Mouse (Mus musculus) liver, embryonic 15.5 days (tissue): ENCODE data around the gene Zc3h18. TPM values are rescaled to one million over a fixed set of nuclear protein-coding genes. Genes with fewer than 3 reads are reported as not detected.

Experiments used
- ATAC-seq: fragments of 200-750 bp; cut with Nextera tagmentation; 2 replicates; pipeline ENCODE4 v1.8.0; 2017; ENCODE audit warnings: moderate number of reproducible peaks, mild to moderate bottlenecking, moderate library complexity; ENCODE audit not compliant: insufficient read depth
- H3K27ac ChIP-seq: fragments of 300-500 bp; sonication (generic); replicated peaks from 2 replicates; pipeline ENCODE4 v1.5.1; 2015; ENCODE audit warnings: mild to moderate bottlenecking, inconsistent platforms
- H3K27me3 ChIP-seq: fragments of 300-500 bp; sonication (generic); 2 replicates; pipeline ENCODE4 v1.6.1; 2015; ENCODE audit warnings: mild to moderate bottlenecking, inconsistent platforms
- H3K36me3 ChIP-seq: fragments of 300-500 bp; sonication (generic); replicated peaks from 2 replicates; pipeline ENCODE4 v1.6.1; 2015; ENCODE audit warnings: moderate library complexity, mild to moderate bottlenecking, inconsistent platforms
- H3K4me1 ChIP-seq: fragments of 300-500 bp; sonication (generic); replicated peaks from 2 replicates; pipeline ENCODE4 v1.6.1; 2015; ENCODE audit warnings: inconsistent platforms
- H3K4me2 ChIP-seq: fragments of 300-500 bp; sonication (generic); 2 replicates; pipeline ENCODE4 v1.6.1; 2015; ENCODE audit warnings: moderate library complexity, mild to moderate bottlenecking, inconsistent platforms
- H3K4me3 ChIP-seq: fragments of 300-500 bp; sonication (generic); replicated peaks from 2 replicates; pipeline ENCODE4 v1.5.1; 2015; ENCODE audit warnings: mild to moderate bottlenecking, inconsistent platforms
- H3K9ac ChIP-seq: fragments of 300-500 bp; sonication (generic); 2 replicates; pipeline ENCODE4 v1.6.1; 2015; ENCODE audit warnings: moderate library complexity, mild to moderate bottlenecking, inconsistent platforms
- H3K9me3 ChIP-seq: fragments of 300-500 bp; sonication (generic); replicated peaks from 2 replicates; pipeline ENCODE4 v1.6.1; 2016; ENCODE audit warnings: inconsistent platforms
- WGBS: fragments of 180-500 bp; shearing (Covaris S2); methylation state at CpG from one replicate; pipeline ENCODE4 v1.1.7; 2015; ENCODE audit warnings: mixed read lengths; ENCODE audit not compliant: insufficient replicate concordance; 5-methylcytosine and 5-hydroxymethylcytosine counted together
- polyA plus RNA-seq: library from polyadenylated mRNA; unstranded; fragments of >200 nt; fragmentation: Nextera tagmentation; extraction: Ambion mirVana; gene quantifications from 2 replicates; pipeline ENCODE4 v1.2.1, GENCODE M21; 2015

Zc3h18 gene
- polyA plus RNA-seq, 1 experiment from 2014 or later: 23.1 TPM

- Histone ChIP-seq H3K4me2 (no peak overlapping the region), H3K27me3 (peaks cover 34% of the 10 kb centered on the region), H3K4me1 (no peaks in the 10 kb centered on the region), H3K9me3 (no peaks in the 10 kb centered on the region), H3K36me3 (no peaks in the 10 kb centered on the region), H3K27ac (no peak overlapping the region), H3K4me3 (no peak overlapping the region), H3K9ac (no peak overlapping the region)
- no peak for ATAC-seq
- 46% methylated on average over 5 of the region's 5 CpGs for WGBS
Observed at GRCm38 (mm10) chr8:122362271-122362670, 14.1 kb upstream of the Zc3h18 start.

GRCm38 (mm10) chr8:122362967-122363366 lies 13.4 kb upstream of the Zc3h18 start:
- Histone ChIP-seq H3K9me3 (no peaks in the 10 kb centered on the region), H3K27me3 (peaks cover 29% of the 10 kb centered on the region)
- ATAC-seq: no peak

GRCm38 (mm10) chr8:122368494-122368893 lies 7.9 kb upstream of the Zc3h18 start:
- Histone ChIP-seq H3K4me2 (no peak overlapping the region), H3K4me1 (peaks cover 11% of the 10 kb centered on the region), H3K27me3 (no peaks in the 10 kb centered on the region), H3K4me3 (no peak overlapping the region), H3K9ac (no peak overlapping the region), H3K27ac (no peak overlapping the region), H3K36me3 (no peaks in the 10 kb centered on the region), H3K9me3 (no peaks in the 10 kb centered on the region)
- ATAC-seq: no peak
- 71% methylated on average over 10 of the region's 10 CpGs for WGBS

More at GRCm38 (mm10) chr8:122362967-122363366, 13.4 kb upstream of the Zc3h18 start:
- Histone ChIP-seq H3K4me1 (no peaks in the 10 kb centered on the region), H3K4me2 (no peak overlapping the region), H3K4me3 (no peak overlapping the region), H3K27ac (no peak overlapping the region), H3K9ac (no peak overlapping the region), H3K36me3 (no peaks in the 10 kb centered on the region)
- WGBS: 42% methylated on average over 8 of the region's 8 CpGs

- Histone ChIP-seq H3K4me1 (peaks cover 11% of the 10 kb centered on the region), H3K9ac (no peak overlapping the region), H3K27ac (no peak overlapping the region), H3K36me3 (no peaks in the 10 kb centered on the region), H3K4me2 (no peak overlapping the region), H3K9me3 (no peaks in the 10 kb centered on the region), H3K27me3 (no peaks in the 10 kb centered on the region), H3K4me3 (no peak overlapping the region)
- WGBS: 14% methylated on average over 9 of the region's 9 CpGs
- peak; percentile 43; the same call in 1 of the 2 replicates for ATAC-seq
Observed at GRCm38 (mm10) chr8:122369665-122370064, 6.7 kb upstream of the Zc3h18 start.

- no peak overlapping the region for H3K27ac ChIP-seq
- peaks cover 25% of the 10 kb centered on the region for H3K4me1 ChIP-seq
- no peaks in the 10 kb centered on the region for H3K27me3 ChIP-seq
- WGBS: 48% methylated on average over 6 of the region's 6 CpGs
- no peaks in the 10 kb centered on the region for H3K9me3 ChIP-seq
- ATAC-seq: no peak
- no peak overlapping the region for H3K4me2 ChIP-seq
- no peak overlapping the region for H3K9ac ChIP-seq
- H3K4me3 ChIP-seq: no peak overlapping the region
- H3K36me3 ChIP-seq: no peaks in the 10 kb centered on the region
Observed at GRCm38 (mm10) chr8:122371706-122372105, 4.7 kb upstream of the Zc3h18 start.

- Histone ChIP-seq H3K27me3 (no peaks in the 10 kb centered on the region), H3K27ac (no peak overlapping the region), H3K9ac (peak overlapping the region; percentile 61), H3K4me1 (peaks cover 49% of the 10 kb centered on the region), H3K36me3 (peaks cover 25% of the 10 kb centered on the region), H3K4me2 (peak overlapping the region; percentile 90), H3K4me3 (peak overlapping the region; percentile 96; the same call in 1 of the 2 replicates), H3K9me3 (no peaks in the 10 kb centered on the region)
- no peak for ATAC-seq
- WGBS: 77% methylated on average over 7 of the region's 7 CpGs
Observed at GRCm38 (mm10) chr8:122375320-122375719, 1.1 kb upstream of the Zc3h18 start.

- Histone ChIP-seq H3K4me2 (peak overlapping the region; percentile 90), H3K4me3 (peak overlapping the region; percentile 96), H3K27ac (peak overlapping the region; percentile 78), H3K9ac (peak overlapping the region; percentile 61), H3K4me1 (peaks cover 49% of the 10 kb centered on the region), H3K27me3 (no peaks in the 10 kb centered on the region), H3K9me3 (no peaks in the 10 kb centered on the region), H3K36me3 (peaks cover 31% of the 10 kb centered on the region)
- 11% methylated on average over 13 of the region's 13 CpGs for WGBS
- ATAC-seq: no peak; the same call in 1 of the 2 replicates
Observed at GRCm38 (mm10) chr8:122375751-122376364, 551 bp upstream of the Zc3h18 start.

- Histone ChIP-seq H3K4me3 (no peak overlapping the region), H3K9ac (no peak overlapping the region), H3K9me3 (no peaks in the 10 kb centered on the region), H3K4me1 (peaks cover 37% of the 10 kb centered on the region), H3K27me3 (no peaks in the 10 kb centered on the region), H3K4me2 (no peak overlapping the region), H3K36me3 (peaks cover 98% of the 10 kb centered on the region), H3K27ac (no peak overlapping the region)
- no peak for ATAC-seq
- 78% methylated on average over 4 of the region's 4 CpGs for WGBS
Observed at GRCm38 (mm10) chr8:122383039-122383438, 6.6 kb downstream of the Zc3h18 start.

GRCm38 (mm10) chr8:122389357-122389756 lies 12.9 kb downstream of the Zc3h18 start:
- peaks cover 96% of the 10 kb centered on the region for H3K36me3 ChIP-seq
- WGBS: 90% methylated on average over 3 of the region's 3 CpGs

GRCm38 (mm10) chr8:122390758-122391157 lies 14.3 kb downstream of the Zc3h18 start:
- H3K4me2 ChIP-seq: no peak overlapping the region
- H3K9ac ChIP-seq: no peak overlapping the region
- 70% methylated on average over 3 of the region's 3 CpGs for WGBS
- ATAC-seq: no peak
- H3K27me3 ChIP-seq: no peaks in the 10 kb centered on the region
- 0 out of 2 replicates have a peak, but pooled peaks cover 3% of the 10 kb centered on the region for H3K9me3 ChIP-seq
- peaks cover 4% of the 10 kb centered on the region; the same call in 1 of the 2 replicates for H3K4me1 ChIP-seq
- no peak overlapping the region for H3K27ac ChIP-seq
- peaks cover 96% of the 10 kb centered on the region for H3K36me3 ChIP-seq
- H3K4me3 ChIP-seq: no peak overlapping the region

More at GRCm38 (mm10) chr8:122389357-122389756, 12.9 kb downstream of the Zc3h18 start:
- no peak overlapping the region for H3K4me3 ChIP-seq
- no peak overlapping the region for H3K4me2 ChIP-seq
- no peak overlapping the region for H3K9ac ChIP-seq
- 0 out of 2 replicates have a peak, but pooled peaks cover 3% of the 10 kb centered on the region for H3K9me3 ChIP-seq
- no peak for ATAC-seq
- no peak overlapping the region for H3K27ac ChIP-seq
- no peaks in the 10 kb centered on the region for H3K27me3 ChIP-seq
- H3K4me1 ChIP-seq: peaks cover 8% of the 10 kb centered on the region; the same call in 1 of the 2 replicates

GRCm38 (mm10) chr8:122393717-122394116 lies 17.3 kb downstream of the Zc3h18 start:
- H3K27me3 ChIP-seq: no peaks in the 10 kb centered on the region
- no peaks in the 10 kb centered on the region for H3K4me1 ChIP-seq
- no peak overlapping the region for H3K4me2 ChIP-seq
- 0 out of 2 replicates have a peak, but pooled peaks cover 3% of the 10 kb centered on the region for H3K9me3 ChIP-seq
- H3K9ac ChIP-seq: no peak overlapping the region
- no peak for ATAC-seq
- H3K27ac ChIP-seq: no peak overlapping the region
- no peak overlapping the region for H3K4me3 ChIP-seq
- peaks cover 92% of the 10 kb centered on the region for H3K36me3 ChIP-seq

GRCm38 (mm10) chr8:122395291-122395690 lies 18.9 kb downstream of the Zc3h18 start:
- Histone ChIP-seq H3K4me1 (no peaks in the 10 kb centered on the region), H3K4me2 (no peak overlapping the region), H3K27me3 (no peaks in the 10 kb centered on the region), H3K27ac (no peak overlapping the region), H3K9ac (no peak overlapping the region), H3K4me3 (no peak overlapping the region), H3K36me3 (peaks cover 92% of the 10 kb centered on the region), H3K9me3 (no peaks in the 10 kb centered on the region)
- WGBS: 83% methylated on average over 6 of the region's 6 CpGs
- ATAC-seq: no peak
